Mouse (Mus musculus) heart, adult 18-20 months (tissue): ENCODE data around the gene Vamp2. TPM values are rescaled to one million over a fixed set of nuclear protein-coding genes. Genes with fewer than 3 reads are reported as not detected.

Experiments used
- DNase-seq, 2 experiments: peaks; one replicate each; pipeline ENCODE4 v3.0.0; 2021 to 2022; ENCODE audit warnings: mixed read lengths in 1 of 2
- total RNA-seq, 2 experiments: library from RNA; stranded (reverse); gene quantifications; 2 replicates each; pipeline ENCODE4 v1.2.3; 2021

Vamp2 gene
- total RNA-seq, 2 experiments from 2014 or later: 53.9 to 55.4 TPM

GRCm38 (mm10) chr11:69133566-69133922 lies 45.3 kb downstream of the Vamp2 start:
- no peak for DNase-seq

GRCm38 (mm10) chr11:69133923-69134621 lies 45.8 kb downstream of the Vamp2 start:
- peak; percentile 39 to 69 for DNase-seq

GRCm38 (mm10) chr11:69134622-69134968 lies 46.3 kb downstream of the Vamp2 start:
- DNase-seq: no peak

- DNase-seq: no peak
These were observed 47.1 kb downstream of the Vamp2 start for GRCm38 (mm10) chr11:69135361-69135760.

Other genes with a start within 250 kb of the Vamp2 start
- 10 to 100 TPM; 61.2 to 64.3 TPM for gene Ndel1, start 216.6 kb upstream of the Vamp2 start, total RNA-seq
- under 1 TPM; 0.15 to 0.21 TPM for gene Rnf222, start 199.9 kb upstream of the Vamp2 start, total RNA-seq
- 100 to 1,000 TPM; 679 to 731 TPM for gene Rpl26, start 186.9 kb upstream of the Vamp2 start, total RNA-seq
- not detected for gene Odf4, start 161.4 kb upstream of the Vamp2 start, total RNA-seq
- 10 to 100 TPM; 20.6 to 23.5 TPM for gene Arhgef15, start 131.0 kb upstream of the Vamp2 start, total RNA-seq
- 1 to 10 TPM; 4.8 to 9.3 TPM for gene Slc25a35, start 120.4 kb upstream of the Vamp2 start, total RNA-seq
- gene Rangrf, start 113.3 kb upstream of the Vamp2 start, total RNA-seq: 100 to 1,000 TPM in 1 of 2 experiments, 10 to 100 TPM in 1; 87.5 to 102 TPM
- gene Pfas, start 80.0 kb upstream of the Vamp2 start, total RNA-seq: 1 to 10 TPM; 5.4 to 6.2 TPM
- 10 to 100 TPM; 10.9 to 13.9 TPM for gene Ctc1, start 72.6 kb upstream of the Vamp2 start, total RNA-seq
- 1 to 10 TPM in 1 of 2 experiments, under 1 TPM in 1; 0.67 to 1.5 TPM for gene Aurkb, start 42.8 kb upstream of the Vamp2 start, total RNA-seq
- gene Borcs6, start 28.8 kb upstream of the Vamp2 start, total RNA-seq: 10 to 100 TPM; 16.7 to 19.3 TPM
- gene Tmem107, start 17.7 kb upstream of the Vamp2 start, total RNA-seq: 1 to 10 TPM; 5.3 to 7.0 TPM
- gene Per1, start 6.7 kb downstream of the Vamp2 start, total RNA-seq: 10 to 100 TPM; 38.8 to 48.5 TPM
- under 1 TPM in 1 of 2 experiments, not detected in 1; 0.15 TPM for gene Hes7, start 31.9 kb downstream of the Vamp2 start, total RNA-seq
- under 1 TPM; 0.23 to 0.27 TPM for gene 9130213A22Rik, start 34.1 kb downstream of the Vamp2 start, total RNA-seq
- gene Aloxe3, start 37.4 kb downstream of the Vamp2 start, total RNA-seq: not detected
- not detected for gene Alox12b, start 68.5 kb downstream of the Vamp2 start, total RNA-seq
- gene Alox8, start 109.4 kb downstream of the Vamp2 start, total RNA-seq: 1 to 10 TPM; 1.1 to 2.2 TPM
- gene Gucy2e, start 148.5 kb downstream of the Vamp2 start, total RNA-seq: 1 to 10 TPM; 1.3 to 1.5 TPM
- 1 to 10 TPM; 2.8 TPM for gene Cntrob, start 235.3 kb downstream of the Vamp2 start, total RNA-seq
- 10 to 100 TPM; 48.8 to 49.4 TPM for gene Trappc1, start 235.5 kb downstream of the Vamp2 start, total RNA-seq
- gene Kcnab3, start 237.8 kb downstream of the Vamp2 start, total RNA-seq: under 1 TPM in 1 of 2 experiments, not detected in 1; 0.23 TPM